Mouse (Mus musculus) spleen, adult 2 months (tissue): ENCODE results near the gene Olfr730. TPM values are rescaled to one million over a fixed set of nuclear protein-coding genes. Genes with fewer than 3 reads are reported as not detected.

Experiments used
- DNase-seq, 2 experiments: peaks; one replicate each; pipeline versions ENCODE4 v3.0.0 to v3.0.0-alpha.2; 2012 to 2021; ENCODE audit warnings: low spot score in 2 of 2, low read depth in 1 of 2
- H3K27ac ChIP-seq: fragments of 200-500 bp; 2 replicates; pipeline ENCODE4 v1.5.1; 2012; ENCODE audit warnings: low read length, inconsistent platforms; ENCODE audit not compliant: insufficient read depth
- H3K27me3 ChIP-seq: fragments of 200-500 bp; 2 replicates; pipeline ENCODE4 v1.6.1; 2012; ENCODE audit warnings: mild to moderate bottlenecking, moderate library complexity, low read length, inconsistent platforms; ENCODE audit not compliant: control insufficient read depth, insufficient read depth
- H3K36me3 ChIP-seq: fragments of 200-500 bp; 2 replicates; pipeline ENCODE4 v1.6.1; 2012; ENCODE audit warnings: mild to moderate bottlenecking, low read length, inconsistent platforms; ENCODE audit not compliant: control insufficient read depth, insufficient read depth
- H3K4me1 ChIP-seq: fragments of 200-500 bp; 2 replicates; pipeline ENCODE4 v1.6.1; 2011; ENCODE audit warnings: inconsistent platforms; ENCODE audit not compliant: control insufficient read depth, insufficient read depth, insufficient read length
- H3K4me3 ChIP-seq: fragments of 200-500 bp; 2 replicates; pipeline ENCODE4 v1.5.1; 2011; ENCODE audit warnings: mild to moderate bottlenecking, inconsistent platforms; ENCODE audit not compliant: insufficient read depth, insufficient read length; ENCODE audit errors: extremely low read depth
- CTCF ChIP-seq: fragments of 200-500 bp; IDR thresholded peaks from 2 replicates; pipeline ENCODE4 v1.5.1; 2011; ENCODE audit warnings: mild to moderate bottlenecking, inconsistent platforms; ENCODE audit not compliant: insufficient read depth, insufficient read length, insufficient replicate concordance; ENCODE audit errors: extremely low read depth
- POLR2A ChIP-seq: fragments of 200-500 bp; IDR thresholded peaks from 2 replicates; pipeline ENCODE4 v1.6.1; 2011; ENCODE audit warnings: low read depth, low read length, inconsistent platforms
- WGBS: fragments of 180-500 bp; shearing (Covaris S2); methylation state at CpG from one replicate; pipeline ENCODE4 v1.1.7; 2018; 5-methylcytosine and 5-hydroxymethylcytosine counted together
- polyA plus RNA-seq: library from polyadenylated mRNA; depleted of rRNA; stranded (reverse); fragments of >200 nt; gene quantifications from 2 replicates; pipeline ENCODE4 v1.2.3, GENCODE M21; 2012; rRNA removed

Gene Olfr730
- not detected in 2 replicates for polyA plus RNA-seq

GRCm38 (mm10) chr14:50188098-50188497, at the start of gene Olfr730:
TSS of gene Olfr730 (minus strand) at chr14:50188198.
- 74% methylated on average over 1 of the region's 1 CpGs for WGBS
- no peak within 1 kb of the TSS for H3K4me3 ChIP-seq
- DNase-seq: no peak
- TF ChIP-seq CTCF (no peak), POLR2A (no peak)
- H3K27me3 ChIP-seq: no peaks in the 10 kb centered on the region
- H3K36me3 ChIP-seq: no peaks in the 10 kb centered on the region
- no peak within 1 kb of the TSS for H3K27ac ChIP-seq
- H3K4me1 ChIP-seq: no peaks in the 10 kb centered on the region

DNA sequence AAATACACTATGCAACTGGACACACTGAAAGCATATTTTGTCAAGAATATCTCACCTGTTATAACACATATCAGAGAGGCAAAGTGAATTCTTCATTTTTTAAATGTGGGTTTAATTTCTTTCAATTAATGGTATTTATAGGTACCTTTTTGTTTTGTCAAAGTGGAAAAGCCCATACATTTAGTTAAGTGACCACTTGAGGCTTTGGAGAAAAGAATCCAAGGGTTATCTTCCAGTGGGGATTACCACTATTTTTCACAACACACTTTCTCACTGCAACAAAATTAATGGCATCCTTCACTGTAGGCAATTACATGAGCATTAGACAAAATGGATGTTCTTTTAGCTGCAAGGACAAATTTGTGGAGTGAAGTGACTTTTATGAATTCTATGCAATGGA, 35.2 kb downstream of the Olfr730 start, which contains the start of gene Olfr729:
Gene Olfr729, minus strand, starts transcription at position 101 of the 400 bp plus-strand sequence.
- no peak for DNase-seq
- Histone ChIP-seq H3K27me3 (no peaks in the 10 kb centered on the region), H3K4me1 (no peaks in the 10 kb centered on the region), H3K36me3 (no peaks in the 10 kb centered on the region), H3K4me3 (no peak within 1 kb of the TSS), H3K27ac (no peak within 1 kb of the TSS)
- TF ChIP-seq POLR2A (no peak), CTCF (no peak)

DNA sequence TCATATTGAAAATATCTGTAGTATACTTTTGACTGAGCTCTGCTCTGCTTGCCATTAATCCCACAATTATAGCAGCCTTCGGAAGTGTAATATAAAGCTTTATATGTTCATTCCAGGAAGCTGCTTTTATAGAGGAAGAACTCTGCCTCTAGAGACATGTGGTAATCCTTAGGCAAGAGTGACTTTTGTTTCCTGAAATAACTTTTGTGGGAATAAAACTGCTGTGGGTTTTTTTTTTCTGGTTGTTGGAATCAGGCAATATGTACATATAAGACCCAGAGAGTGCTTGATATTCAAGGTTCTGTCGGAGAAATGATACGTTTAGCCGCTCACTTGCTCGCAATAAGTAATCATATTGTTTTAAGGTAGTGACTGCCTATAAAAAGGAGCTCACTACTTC, 45.4 kb downstream of the Olfr730 start, which contains the start of gene Olfr728:
Gene Olfr728, minus strand, starts transcription at position 101 of the 400 bp plus-strand sequence.
- Histone ChIP-seq H3K36me3 (no peaks in the 10 kb centered on the region), H3K27me3 (no peaks in the 10 kb centered on the region), H3K4me1 (no peaks in the 10 kb centered on the region), H3K27ac (no peak within 1 kb of the TSS), H3K4me3 (no peak within 1 kb of the TSS)
- no peak for TF ChIP-seq CTCF
- no peak for TF ChIP-seq POLR2A
- DNase-seq: no peak
- WGBS: 88% methylated on average over 5 of the region's 5 CpGs

Other genes starting within 250 kb of the Olfr730 start
- gene Olfr724, start 224.9 kb downstream of the Olfr730 start, polyA plus RNA-seq: not detected in 2 replicates
- gene Olfr725, start 147.8 kb downstream of the Olfr730 start, polyA plus RNA-seq: not detected in 2 replicates
- not detected in 2 replicates for gene Olfr726, start 97.2 kb downstream of the Olfr730 start, polyA plus RNA-seq
- not detected in 2 replicates for gene Olfr727, start 65.0 kb downstream of the Olfr730 start, polyA plus RNA-seq
- gene Olfr728, start 45.5 kb downstream of the Olfr730 start, polyA plus RNA-seq: not detected in 2 replicates
- gene Olfr729, start 35.3 kb downstream of the Olfr730 start, polyA plus RNA-seq: not detected in 2 replicates
- gene Olfr731, start 53.7 kb upstream of the Olfr730 start, polyA plus RNA-seq: not detected in 2 replicates
- not detected in 2 replicates for gene Olfr732, start 96.0 kb upstream of the Olfr730 start, polyA plus RNA-seq
- not detected in 2 replicates for gene Olfr733, start 113.3 kb upstream of the Olfr730 start, polyA plus RNA-seq
- not detected in 2 replicates for gene Olfr734, start 138.6 kb upstream of the Olfr730 start, polyA plus RNA-seq
- gene Olfr735, start 160.7 kb upstream of the Olfr730 start, polyA plus RNA-seq: not detected in 2 replicates
- gene Tlr11, start 169.7 kb upstream of the Olfr730 start, polyA plus RNA-seq: 2.9 and 3.2 TPM in 2 replicates
- gene Olfr736, start 193.0 kb upstream of the Olfr730 start, polyA plus RNA-seq: not detected in 2 replicates
- not detected in 2 replicates for gene Olfr738, start 219.4 kb upstream of the Olfr730 start, polyA plus RNA-seq
- not detected in 2 replicates for gene Olfr739, start 230.4 kb upstream of the Olfr730 start, polyA plus RNA-seq